Mouse (Mus musculus): ENCODE results near the gene Ppfia4. TPM values are rescaled to one million over a fixed set of nuclear protein-coding genes. Genes with fewer than 3 reads are reported as not detected.

Ppfia4 gene
- total RNA-seq, 2 experiments from 2014 or later: 2.8 to 3.5 TPM

- no peak for DNase-seq
- intact Hi-C loops (cut with DNase I): no loop called here
Measured at GRCm38 (mm10) chr1:134341641-134342277, 9.0 kb upstream of the Ppfia4 start.

GRCm38 (mm10) chr1:134339757-134340619 lies 7.3 kb upstream of the Ppfia4 start:
- no peak for DNase-seq
- intact Hi-C loops (cut with DNase I): no loop called here

- intact Hi-C loops (cut with DNase I): no loop called here
- DNase-seq: no peak
Measured at GRCm38 (mm10) chr1:134339162-134339561, 6.4 kb upstream of the Ppfia4 start.

GRCm38 (mm10) chr1:134336958-134337710 lies 4.4 kb upstream of the Ppfia4 start:
- DNase-seq: no peak
- intact Hi-C loops (cut with DNase I): no loop called here

- intact Hi-C loops (cut with DNase I): no loop called here
- no peak for DNase-seq
Measured at GRCm38 (mm10) chr1:134335924-134336810, 3.4 kb upstream of the Ppfia4 start.

- intact Hi-C loops (cut with DNase I): no loop called here
- DNase-seq: no peak
Measured at GRCm38 (mm10) chr1:134335211-134335923, 2.6 kb upstream of the Ppfia4 start.

GRCm38 (mm10) chr1:134334111-134334827 lies 1.5 kb upstream of the Ppfia4 start:
- intact Hi-C loops (cut with DNase I): loop anchor here (5.0 kb wide), 2 partner anchors 212 to 282 kb away; no protein-coding TSS in a partner anchor
- DNase-seq: no peak

GRCm38 (mm10) chr1:134333371-134334110 lies 813 bp upstream of the Ppfia4 start:
- DNase-seq: no peak
- intact Hi-C loops (cut with DNase I): loop anchor here (5.0 kb wide), 2 partner anchors 211 to 281 kb away; no protein-coding TSS in a partner anchor

GRCm38 (mm10) chr1:134331879-134332635 lies 671 bp downstream of the Ppfia4 start:
- intact Hi-C loops (cut with DNase I): loop anchor here (1.0 to 5.0 kb wide), 3 partner anchors 181 to 280 kb away; no protein-coding TSS in a partner anchor
- DNase-seq: peak; percentile 79 to 91

- DNase-seq: no peak
- intact Hi-C loops (cut with DNase I): no loop called here
Measured at GRCm38 (mm10) chr1:134326841-134327346, 5.8 kb downstream of the Ppfia4 start.

- intact Hi-C loops (cut with DNase I): loop anchor here (2.0 kb wide), 3 partner anchors 78 to 172 kb away; no protein-coding TSS in a partner anchor
- peak; percentile 48 to 73 for DNase-seq
Measured at GRCm38 (mm10) chr1:134322591-134322990, 10.1 kb downstream of the Ppfia4 start.

GRCm38 (mm10) chr1:134320691-134321301 lies 11.9 kb downstream of the Ppfia4 start:
- no peak for DNase-seq
- intact Hi-C loops (cut with DNase I): no loop called here

- intact Hi-C loops (cut with DNase I): no loop called here
Measured at GRCm38 (mm10) chr1:134318261-134318660, 14.5 kb downstream of the Ppfia4 start.

GRCm38 (mm10) chr1:134316361-134316760 lies 16.4 kb downstream of the Ppfia4 start:
- intact Hi-C loops (cut with DNase I): no loop called here
- no peak for DNase-seq

More at GRCm38 (mm10) chr1:134318261-134318660, 14.5 kb downstream of the Ppfia4 start:
- no peak for DNase-seq

GRCm38 (mm10) chr1:134315181-134315580 lies 17.5 kb downstream of the Ppfia4 start:
- intact Hi-C loops (cut with DNase I): no loop called here
- DNase-seq: no peak

GRCm38 (mm10) chr1:134311760-134312159 lies 21.0 kb downstream of the Ppfia4 start:
- intact Hi-C loops (cut with DNase I): no loop called here
- no peak for DNase-seq

Data from heart, postnatal 14 days (tissue).